Mouse (Mus musculus): ENCODE data around the gene Ssbp2.

Gene Ssbp2

GRCm38 (mm10) chr13:91461299-91461698, 1.2 kb downstream of the Ssbp2 start:
- WGBS, result 3% methylated on average over 39 of the region's 61 CpGs

GRCm38 (mm10) chr13:91461711-91462351, 1.7 kb downstream of the Ssbp2 start:
- WGBS, result under 1% methylated on average over 72 of the region's 77 CpGs

- WGBS, result 3% methylated on average over 2 of the region's 2 CpGs
These were observed 2.3 kb downstream of the Ssbp2 start for GRCm38 (mm10) chr13:91462395-91462794.

GRCm38 (mm10) chr13:91462893-91463481, 2.9 kb downstream of the Ssbp2 start:
- WGBS, result 6% methylated on average over 9 of the region's 9 CpGs

- WGBS, result 86% methylated on average over 8 of the region's 8 CpGs
These were observed 5.1 kb downstream of the Ssbp2 start for GRCm38 (mm10) chr13:91465002-91465715.

GRCm38 (mm10) chr13:91471566-91471965, 11.5 kb downstream of the Ssbp2 start:
- WGBS, result 65% methylated on average over 2 of the region's 2 CpGs

- 93% methylated on average over 2 of the region's 2 CpGs for WGBS
These were observed 11.9 kb downstream of the Ssbp2 start for GRCm38 (mm10) chr13:91471980-91472379.

- WGBS, result 63% methylated on average over 6 of the region's 6 CpGs
These were observed 13.4 kb downstream of the Ssbp2 start for GRCm38 (mm10) chr13:91473527-91473926.

- 80% methylated on average over 1 of the region's 1 CpGs for WGBS
These were observed 13.9 kb downstream of the Ssbp2 start for GRCm38 (mm10) chr13:91474027-91474426.

- 90% methylated on average over 1 of the region's 1 CpGs for WGBS
These were observed 16.6 kb downstream of the Ssbp2 start for GRCm38 (mm10) chr13:91476596-91477100.

GRCm38 (mm10) chr13:91478011-91478410, 17.9 kb downstream of the Ssbp2 start:
- 14% methylated on average over 4 of the region's 4 CpGs for WGBS

GRCm38 (mm10) chr13:91484303-91484702, 24.2 kb downstream of the Ssbp2 start:
- 70% methylated on average over 1 of the region's 1 CpGs for WGBS

- WGBS, result 60% methylated on average over 4 of the region's 4 CpGs
These were observed 32.0 kb downstream of the Ssbp2 start for GRCm38 (mm10) chr13:91492133-91492532.

GRCm38 (mm10) chr13:91497055-91497454, 37.0 kb downstream of the Ssbp2 start:
- 75% methylated on average over 3 of the region's 3 CpGs for WGBS

- 98% methylated on average over 3 of the region's 3 CpGs for WGBS
These were observed 41.7 kb downstream of the Ssbp2 start for GRCm38 (mm10) chr13:91501735-91502134.

GRCm38 (mm10) chr13:91502642-91503373, 42.7 kb downstream of the Ssbp2 start:
- 59% methylated on average over 12 of the region's 12 CpGs for WGBS

GRCm38 (mm10) chr13:91508991-91509390, 48.9 kb downstream of the Ssbp2 start:
- 68% methylated on average over 1 of the region's 1 CpGs for WGBS

- 73% methylated on average over 2 of the region's 2 CpGs for WGBS
These were observed 49.4 kb downstream of the Ssbp2 start for GRCm38 (mm10) chr13:91509467-91509866.

- 77% methylated on average over 4 of the region's 4 CpGs for WGBS
These were observed 54.9 kb downstream of the Ssbp2 start for GRCm38 (mm10) chr13:91514979-91515378.

- WGBS, result 40% methylated on average over 4 of the region's 4 CpGs
These were observed 60.1 kb downstream of the Ssbp2 start for GRCm38 (mm10) chr13:91520073-91520750.

GRCm38 (mm10) chr13:91520968-91521367, 60.9 kb downstream of the Ssbp2 start:
- WGBS, result 100% methylated on average over 1 of the region's 1 CpGs

Measured in cerebral cortex, adult 2 months (tissue).